Mouse (Mus musculus) embryonic fibroblast, embryonic 13.5 days (primary cell): ENCODE measurements around the gene Pigp.

Experiments
- CTCF ChIP-seq: IDR thresholded peaks from 2 replicates; pipeline ENCODE4 v1.5.1; 2011; ENCODE audit warnings: mild to moderate bottlenecking, control low read depth, low read length, moderate library complexity, borderline replicate concordance; ENCODE audit not compliant: insufficient read depth
- POLR2A ChIP-seq: IDR thresholded peaks from 2 replicates; pipeline ENCODE4 v1.6.1; 2011; ENCODE audit warnings: low read depth, mild to moderate bottlenecking, control low read depth, low read length, moderate library complexity

DNA sequence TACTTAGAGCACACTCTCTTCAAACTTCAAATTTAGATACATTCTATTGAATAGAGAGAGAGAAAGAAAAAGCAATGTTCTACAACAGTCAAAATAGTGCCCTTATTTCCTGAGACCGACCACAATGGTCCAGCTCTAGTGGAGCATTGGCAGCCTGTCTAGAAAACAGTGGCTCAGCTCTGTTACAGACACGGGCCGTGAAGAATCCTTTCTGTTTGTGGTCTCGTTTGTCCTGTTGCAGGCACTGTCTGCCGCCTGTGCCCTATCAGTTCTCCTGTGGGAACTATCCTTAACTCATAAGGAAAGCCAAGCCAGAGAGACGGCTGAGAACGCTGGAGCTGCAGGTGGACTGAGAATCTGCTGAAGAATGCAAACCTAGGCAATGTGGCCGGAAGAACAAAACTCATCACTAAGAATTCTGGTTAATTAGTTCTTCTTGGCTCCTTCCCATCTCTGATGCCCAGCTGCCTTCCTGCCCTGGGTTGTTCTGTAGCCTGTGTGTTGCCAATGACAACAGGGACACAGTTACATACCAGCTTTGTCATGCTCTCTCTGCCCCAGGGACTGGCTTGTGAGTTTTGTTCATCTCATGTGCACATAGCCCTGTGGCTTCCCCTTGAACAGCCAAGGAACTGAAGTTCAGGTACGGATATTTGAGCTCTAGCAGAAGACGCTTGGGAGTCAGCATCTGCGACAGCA lies 21.9 kb downstream of the Pigp start:
- TF ChIP-seq CTCF = no peak
- TF ChIP-seq POLR2A = no peak
